Mouse (Mus musculus): Measurements from ENCODE around the gene Fgfr2.

Fgfr2 gene

GRCm38 (mm10) chr7:131677126-131677525, 1446.0 kb downstream of the Fgfr2 start:
- TF ChIP-seq GATA4 (IDR thresholded peaks at IDR 0.05; ENCODE audit: insufficient replicate concordance, low read length), result no peak

GRCm38 (mm10) chr7:131670586-131670985, 1452.6 kb downstream of the Fgfr2 start:
- TF ChIP-seq GATA4 (IDR thresholded peaks at IDR 0.05; ENCODE audit: insufficient replicate concordance, low read length), result no peak

- TF ChIP-seq GATA4 (IDR thresholded peaks at IDR 0.05; ENCODE audit: insufficient replicate concordance, low read length), result no peak
Observed at GRCm38 (mm10) chr7:131669326-131669725, 1453.8 kb downstream of the Fgfr2 start.

GRCm38 (mm10) chr7:131660726-131661125, 1462.4 kb downstream of the Fgfr2 start:
- TF ChIP-seq GATA4 (IDR thresholded peaks at IDR 0.05; ENCODE audit: insufficient replicate concordance, low read length), result no peak

- TF ChIP-seq GATA4 (IDR thresholded peaks at IDR 0.05; ENCODE audit: insufficient replicate concordance, low read length), result no peak
Observed at GRCm38 (mm10) chr7:131656017-131656416, 1467.1 kb downstream of the Fgfr2 start.

- no peak for TF ChIP-seq GATA4 (IDR thresholded peaks at IDR 0.05; ENCODE audit: insufficient replicate concordance, low read length)
Observed at GRCm38 (mm10) chr7:131653416-131653815, 1469.7 kb downstream of the Fgfr2 start.

- TF ChIP-seq GATA4 (IDR thresholded peaks at IDR 0.05; ENCODE audit: insufficient replicate concordance, low read length), result no peak
Observed at GRCm38 (mm10) chr7:131651921-131652694, 1471.0 kb downstream of the Fgfr2 start.

GRCm38 (mm10) chr7:131650277-131650676, 1472.9 kb downstream of the Fgfr2 start:
- TF ChIP-seq GATA4 (IDR thresholded peaks at IDR 0.05; ENCODE audit: insufficient replicate concordance, low read length), result no peak

- TF ChIP-seq GATA4 (IDR thresholded peaks at IDR 0.05; ENCODE audit: insufficient replicate concordance, low read length), result no peak
Observed at GRCm38 (mm10) chr7:131648276-131648675, 1474.9 kb downstream of the Fgfr2 start.

- TF ChIP-seq GATA4 (IDR thresholded peaks at IDR 0.05; ENCODE audit: insufficient replicate concordance, low read length), result no peak
Observed at GRCm38 (mm10) chr7:131647583-131647982, 1475.6 kb downstream of the Fgfr2 start.

- no peak for TF ChIP-seq GATA4 (IDR thresholded peaks at IDR 0.05; ENCODE audit: insufficient replicate concordance, low read length)
Observed at GRCm38 (mm10) chr7:131644586-131644985, 1478.6 kb downstream of the Fgfr2 start.

- no peak for TF ChIP-seq GATA4 (IDR thresholded peaks at IDR 0.05; ENCODE audit: insufficient replicate concordance, low read length)
Observed at GRCm38 (mm10) chr7:131644051-131644450, 1479.1 kb downstream of the Fgfr2 start.

- TF ChIP-seq GATA4 (IDR thresholded peaks at IDR 0.05; ENCODE audit: insufficient replicate concordance, low read length), result no peak
Observed at GRCm38 (mm10) chr7:131643341-131643840, 1479.8 kb downstream of the Fgfr2 start.

GRCm38 (mm10) chr7:131629562-131629961, 1493.6 kb downstream of the Fgfr2 start:
- TF ChIP-seq GATA4 (IDR thresholded peaks at IDR 0.05; ENCODE audit: insufficient replicate concordance, low read length), result no peak

GRCm38 (mm10) chr7:131628846-131629391, 1494.2 kb downstream of the Fgfr2 start:
- no peak for TF ChIP-seq GATA4 (IDR thresholded peaks at IDR 0.05; ENCODE audit: insufficient replicate concordance, low read length)

- TF ChIP-seq GATA4 (IDR thresholded peaks at IDR 0.05; ENCODE audit: insufficient replicate concordance, low read length), result no peak
Observed at GRCm38 (mm10) chr7:131628356-131628755, 1494.8 kb downstream of the Fgfr2 start.
